Mouse (Mus musculus) 416B (cell line): Measurements from ENCODE around the gene Gm6408.
"Not testable (repeated sequence)": the region's sequence is repeated elsewhere in the genome, so short reads cannot be mapped to it uniquely, and the experiment has no call there.

Source experiments
- DNase-seq: peaks from one replicate; pipeline ENCODE4 v3.0.0; 2011; ENCODE audit warnings: low read depth

The Gm6408 gene

GRCm38 (mm10) chr5:146481665-146482064 is at the start of gene Gm6408:
TSS of gene Gm6408 (plus strand) at chr5:146481965.
- DNase-seq: not testable (repeated sequence)

GRCm38 (mm10) chr5:146432476-146432875 is 49.3 kb upstream of the Gm6408 start:
- no peak for DNase-seq

GRCm38 (mm10) chr5:146435316-146435715 is 46.4 kb upstream of the Gm6408 start:
- no peak for DNase-seq

GRCm38 (mm10) chr5:146436796-146437195 is 45.0 kb upstream of the Gm6408 start:
- DNase-seq: no peak

- no peak for DNase-seq
Measured at GRCm38 (mm10) chr5:146439152-146439781, 42.5 kb upstream of the Gm6408 start.

- DNase-seq: no peak
Measured at GRCm38 (mm10) chr5:146440273-146440672, 41.5 kb upstream of the Gm6408 start.

GRCm38 (mm10) chr5:146442767-146443166 is 39.0 kb upstream of the Gm6408 start:
- DNase-seq: peak; percentile 14

GRCm38 (mm10) chr5:146446633-146447032 is 35.1 kb upstream of the Gm6408 start:
- DNase-seq: no peak

GRCm38 (mm10) chr5:146451592-146452254 is 30.0 kb upstream of the Gm6408 start:
- no peak for DNase-seq

- no peak for DNase-seq
Measured at GRCm38 (mm10) chr5:146453556-146453955, 28.2 kb upstream of the Gm6408 start.

GRCm38 (mm10) chr5:146461612-146462011 is 20.2 kb upstream of the Gm6408 start:
- DNase-seq: no peak

GRCm38 (mm10) chr5:146466663-146467062 is 15.1 kb upstream of the Gm6408 start:
- no peak for DNase-seq

GRCm38 (mm10) chr5:146468311-146468710 is 13.5 kb upstream of the Gm6408 start:
- DNase-seq: no peak

- no peak for DNase-seq
Measured at GRCm38 (mm10) chr5:146470821-146471220, 10.9 kb upstream of the Gm6408 start.

GRCm38 (mm10) chr5:146471311-146471710 is 10.5 kb upstream of the Gm6408 start:
- no peak for DNase-seq

- no peak for DNase-seq
Measured at GRCm38 (mm10) chr5:146471821-146472220, 9.9 kb upstream of the Gm6408 start.

GRCm38 (mm10) chr5:146479564-146479963 is 2.2 kb upstream of the Gm6408 start:
- peak; percentile 12 for DNase-seq

GRCm38 (mm10) chr5:146488959-146489358 is 7.2 kb downstream of the Gm6408 start:
- DNase-seq: peak; percentile 14

- DNase-seq: not testable (repeated sequence)
Measured at GRCm38 (mm10) chr5:146491063-146491462, 9.3 kb downstream of the Gm6408 start, which contains the start of gene Gm6370. TSS of gene Gm6370 (plus strand) at chr5:146491363.

- not testable (repeated sequence) for DNase-seq
Measured at GRCm38 (mm10) chr5:146502099-146502498, 20.3 kb downstream of the Gm6408 start, which contains the start of gene 4930449I24Rik. TSS of gene 4930449I24Rik (plus strand) at chr5:146502399.

GRCm38 (mm10) chr5:146513823-146514222 is 32.1 kb downstream of the Gm6408 start, which contains the start of gene Gm3402:
TSS of gene Gm3402 (plus strand) at chr5:146514123.
- DNase-seq: not testable (repeated sequence)

GRCm38 (mm10) chr5:146525501-146525900 is 43.7 kb downstream of the Gm6408 start, which contains the start of gene Gm3404:
TSS of gene Gm3404 (plus strand) at chr5:146525801.
- not testable (repeated sequence) for DNase-seq
